Mouse (Mus musculus): ENCODE data around the gene Tbc1d2b. TPM values are rescaled to one million over a fixed set of nuclear protein-coding genes. Genes with fewer than 3 reads are reported as not detected.

Tbc1d2b gene
- polyA plus RNA-seq, 1 experiment, result 14.9 TPM

DNA sequence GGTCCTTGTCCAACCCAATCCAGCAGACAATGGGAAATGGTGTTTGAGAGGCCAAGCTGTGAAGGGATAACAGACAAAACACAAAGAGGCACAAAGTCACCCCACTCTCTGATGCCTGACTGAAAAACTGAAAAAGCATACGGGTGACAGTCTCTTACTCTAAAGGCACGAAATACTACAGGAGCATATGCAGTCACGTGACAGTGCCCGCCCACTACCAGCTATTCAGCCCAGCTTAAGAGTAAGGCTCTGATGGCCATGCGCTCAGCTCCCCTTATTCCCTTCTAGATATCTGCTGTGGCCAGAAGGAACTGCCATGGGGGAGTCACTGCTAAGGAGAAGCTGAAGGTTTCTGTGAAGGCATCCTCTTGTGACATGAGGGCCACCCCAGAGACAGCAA is 24.8 kb downstream of the Tbc1d2b start:
- 94% methylated on average over 5 of the region's 5 CpGs for WGBS
- no peaks in the 10 kb centered on the region for H3K27me3 ChIP-seq (ENCODE audit: control insufficient read depth, insufficient read depth, low read length)
- no peak for TF ChIP-seq POLR2A (IDR thresholded peaks at IDR 0.05; ENCODE audit: borderline replicate concordance, insufficient read depth, low read length)
- H3K4me3 ChIP-seq (replicated peaks; ENCODE audit: insufficient read depth, low read depth, low read length), result no peak overlapping the region
- DNase-seq, result no peak
- H3K4me1 ChIP-seq (ENCODE audit: control insufficient read depth, insufficient read depth, low read length), result peaks cover 16% of the 10 kb centered on the region
- H3K27ac ChIP-seq (ENCODE audit: insufficient read depth, low read length), result no peak overlapping the region

DNA sequence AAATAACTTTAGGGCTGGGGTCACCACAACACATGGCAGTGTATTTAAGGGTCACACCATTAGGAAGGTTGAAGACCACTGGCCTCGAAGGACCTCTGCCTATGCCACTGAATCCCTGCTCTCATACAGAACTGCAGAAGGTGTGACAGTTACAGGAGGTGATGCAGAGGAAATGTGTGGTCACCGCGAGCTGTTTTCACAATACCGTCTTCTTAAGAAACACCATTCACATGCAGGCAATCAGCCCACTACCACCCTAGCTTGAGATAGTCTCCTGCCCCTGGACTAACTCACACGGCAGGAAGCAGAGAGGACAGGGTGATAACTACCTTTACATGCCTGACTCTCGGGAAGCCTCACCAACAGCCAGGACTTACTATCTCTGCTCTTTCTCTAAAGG is 25.4 kb downstream of the Tbc1d2b start:
- 96% methylated on average over 6 of the region's 6 CpGs for WGBS
- DNase-seq, result no peak
- no peak for TF ChIP-seq POLR2A (IDR thresholded peaks at IDR 0.05; ENCODE audit: borderline replicate concordance, insufficient read depth, low read length)
- no peak for TF ChIP-seq CTCF (IDR thresholded peaks at IDR 0.05; ENCODE audit: borderline replicate concordance, insufficient read depth, low read depth, low read length)

DNA sequence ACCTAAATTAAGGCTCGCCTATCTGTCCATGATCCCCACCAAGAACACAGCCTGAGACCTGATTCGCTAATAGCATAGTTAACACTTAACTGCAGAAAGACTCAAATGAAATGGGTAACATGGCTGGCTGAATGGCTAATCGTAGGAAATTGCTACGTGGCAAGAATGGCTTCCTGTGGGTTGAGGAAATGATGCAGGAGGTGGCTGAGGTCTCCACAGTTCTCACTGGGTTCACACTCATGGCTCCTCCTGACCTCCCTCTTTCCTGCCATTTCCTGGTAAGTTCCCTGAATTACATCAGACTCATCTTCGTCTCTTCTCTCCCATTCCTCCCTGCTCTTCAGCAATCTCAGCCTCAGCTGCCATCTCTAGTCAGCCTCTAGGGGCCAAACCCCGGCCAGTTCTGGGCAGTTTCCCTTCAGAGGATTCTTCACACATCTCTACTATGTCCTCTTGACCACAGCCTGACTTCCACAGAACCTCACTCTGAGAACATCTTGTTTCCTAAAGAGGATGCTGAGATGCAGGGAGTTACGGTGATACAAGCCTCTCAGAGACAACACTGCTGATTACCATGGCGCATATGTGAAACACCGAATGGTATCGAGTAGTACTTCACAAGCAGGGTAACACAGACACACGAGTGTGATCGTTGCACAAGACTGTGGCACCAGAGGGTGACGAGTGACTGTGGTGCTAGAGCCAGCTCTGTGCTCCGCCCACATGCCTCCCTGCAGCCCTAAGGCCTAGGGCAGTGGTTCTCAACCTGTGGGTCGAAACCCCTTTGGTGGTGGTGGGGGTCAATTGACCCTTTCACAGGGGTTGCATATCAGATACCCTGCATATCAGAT is 26.1 kb downstream of the Tbc1d2b start:
- Histone ChIP-seq H3K27ac (ENCODE audit: insufficient read depth, low read length) (no peak overlapping the region), H3K27me3 (ENCODE audit: control insufficient read depth, insufficient read depth, low read length) (no peaks in the 10 kb centered on the region), H3K4me1 (ENCODE audit: control insufficient read depth, insufficient read depth, low read length) (peaks cover 16% of the 10 kb centered on the region), H3K4me3 (replicated peaks; ENCODE audit: insufficient read depth, low read depth, low read length) (no peak overlapping the region)
- TF ChIP-seq POLR2A (IDR thresholded peaks at IDR 0.05; ENCODE audit: borderline replicate concordance, insufficient read depth, low read length) (no peak), CTCF (IDR thresholded peaks at IDR 0.05; ENCODE audit: borderline replicate concordance, insufficient read depth, low read depth, low read length) (no peak)
- 90% methylated on average over 15 of the region's 15 CpGs for WGBS
- no peak for DNase-seq

More for the DNA sequence above, 25.4 kb downstream of the Tbc1d2b start:
- Histone ChIP-seq H3K27me3 (ENCODE audit: control insufficient read depth, insufficient read depth, low read length) (no peaks in the 10 kb centered on the region), H3K4me3 (replicated peaks; ENCODE audit: insufficient read depth, low read depth, low read length) (no peak overlapping the region), H3K4me1 (ENCODE audit: control insufficient read depth, insufficient read depth, low read length) (peaks cover 16% of the 10 kb centered on the region), H3K27ac (ENCODE audit: insufficient read depth, low read length) (no peak overlapping the region)

- no peaks in the 10 kb centered on the region for H3K27me3 ChIP-seq (ENCODE audit: control insufficient read depth, insufficient read depth, low read length)
- WGBS, result 19% methylated on average over 7 of the region's 7 CpGs
- peak in 1 of 2 experiments; percentile 33 for DNase-seq
- no peak overlapping the region for H3K27ac ChIP-seq (ENCODE audit: insufficient read depth, low read length)
- no peak for TF ChIP-seq POLR2A (IDR thresholded peaks at IDR 0.05; ENCODE audit: borderline replicate concordance, insufficient read depth, low read length)
- TF ChIP-seq CTCF (IDR thresholded peaks at IDR 0.05; ENCODE audit: borderline replicate concordance, insufficient read depth, low read depth, low read length), result no peak
- peaks cover 16% of the 10 kb centered on the region for H3K4me1 ChIP-seq (ENCODE audit: control insufficient read depth, insufficient read depth, low read length)
- no peak overlapping the region for H3K4me3 ChIP-seq (replicated peaks; ENCODE audit: insufficient read depth, low read depth, low read length)
Measured at GRCm38 (mm10) chr9:90242855-90243254, 27.7 kb downstream of the Tbc1d2b start.

- Histone ChIP-seq H3K4me1 (ENCODE audit: control insufficient read depth, insufficient read depth, low read length) (peaks cover 13% of the 10 kb centered on the region), H3K4me3 (replicated peaks; ENCODE audit: insufficient read depth, low read depth, low read length) (no peak overlapping the region), H3K27me3 (ENCODE audit: control insufficient read depth, insufficient read depth, low read length) (no peaks in the 10 kb centered on the region), H3K27ac (ENCODE audit: insufficient read depth, low read length) (no peak overlapping the region)
- no peak for TF ChIP-seq CTCF (IDR thresholded peaks at IDR 0.05; ENCODE audit: borderline replicate concordance, insufficient read depth, low read depth, low read length)
- no peak for TF ChIP-seq POLR2A (IDR thresholded peaks at IDR 0.05; ENCODE audit: borderline replicate concordance, insufficient read depth, low read length)
- WGBS, result 19% methylated on average over 6 of the region's 6 CpGs
- peak in 1 of 2 experiments; percentile 58 for DNase-seq
Measured at GRCm38 (mm10) chr9:90242291-90242690, 28.3 kb downstream of the Tbc1d2b start.

DNA sequence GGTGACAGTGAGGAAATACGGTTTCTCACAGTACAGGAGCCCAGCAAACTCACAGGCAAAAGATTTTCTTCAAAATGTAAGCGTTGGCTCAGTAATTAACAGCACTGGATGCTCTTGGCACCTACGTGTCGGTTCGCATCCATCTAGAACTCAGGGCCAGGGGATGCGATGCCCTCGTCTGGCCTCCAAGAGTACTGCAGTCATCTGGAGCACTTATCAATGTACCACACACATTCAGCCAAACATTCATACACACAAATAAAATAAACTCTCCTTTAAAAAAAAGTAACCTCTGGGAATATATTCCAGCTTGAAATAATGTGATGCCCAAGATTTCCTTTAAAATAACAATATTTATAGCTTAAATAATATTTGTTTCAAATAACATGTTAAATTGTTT is 29.0 kb downstream of the Tbc1d2b start:
- DNase-seq, result no peak
- Histone ChIP-seq H3K27me3 (ENCODE audit: control insufficient read depth, insufficient read depth, low read length) (no peaks in the 10 kb centered on the region), H3K27ac (ENCODE audit: insufficient read depth, low read length) (no peak overlapping the region), H3K4me1 (ENCODE audit: control insufficient read depth, insufficient read depth, low read length) (peaks cover 10% of the 10 kb centered on the region), H3K4me3 (replicated peaks; ENCODE audit: insufficient read depth, low read depth, low read length) (no peak overlapping the region)
- TF ChIP-seq CTCF (IDR thresholded peaks at IDR 0.05; ENCODE audit: borderline replicate concordance, insufficient read depth, low read depth, low read length), result peak; percentile 39; the same call in 1 of the 2 replicates
- no peak for TF ChIP-seq POLR2A (IDR thresholded peaks at IDR 0.05; ENCODE audit: borderline replicate concordance, insufficient read depth, low read length)
- WGBS, result 78% methylated on average over 7 of the region's 7 CpGs

DNA sequence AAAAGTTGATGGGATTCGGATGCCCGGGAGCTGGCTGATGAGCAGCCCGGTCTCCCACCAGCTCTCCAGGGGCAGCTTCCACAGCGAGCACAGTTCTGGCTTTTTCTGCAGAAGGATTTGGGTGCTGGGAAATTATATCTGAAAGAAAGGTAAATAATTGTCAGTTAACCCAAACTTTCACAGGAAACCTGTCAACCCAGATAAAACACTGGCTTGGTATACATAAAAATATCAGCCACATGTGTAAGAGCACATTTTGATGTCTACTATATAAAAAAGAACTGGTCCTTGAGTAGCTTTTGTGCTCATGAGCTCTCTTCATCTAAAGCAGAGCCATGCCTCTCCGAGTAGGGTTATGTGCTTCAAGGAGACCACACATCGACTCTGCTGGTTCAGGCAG is 29.6 kb downstream of the Tbc1d2b start:
- Histone ChIP-seq H3K27me3 (ENCODE audit: control insufficient read depth, insufficient read depth, low read length) (no peaks in the 10 kb centered on the region), H3K4me1 (ENCODE audit: control insufficient read depth, insufficient read depth, low read length) (peaks cover 10% of the 10 kb centered on the region), H3K27ac (ENCODE audit: insufficient read depth, low read length) (no peak overlapping the region), H3K4me3 (replicated peaks; ENCODE audit: insufficient read depth, low read depth, low read length) (no peak overlapping the region)
- TF ChIP-seq POLR2A (IDR thresholded peaks at IDR 0.05; ENCODE audit: borderline replicate concordance, insufficient read depth, low read length) (no peak), CTCF (IDR thresholded peaks at IDR 0.05; ENCODE audit: borderline replicate concordance, insufficient read depth, low read depth, low read length) (no peak)
- WGBS, result 83% methylated on average over 6 of the region's 6 CpGs
- no peak for DNase-seq

DNA sequence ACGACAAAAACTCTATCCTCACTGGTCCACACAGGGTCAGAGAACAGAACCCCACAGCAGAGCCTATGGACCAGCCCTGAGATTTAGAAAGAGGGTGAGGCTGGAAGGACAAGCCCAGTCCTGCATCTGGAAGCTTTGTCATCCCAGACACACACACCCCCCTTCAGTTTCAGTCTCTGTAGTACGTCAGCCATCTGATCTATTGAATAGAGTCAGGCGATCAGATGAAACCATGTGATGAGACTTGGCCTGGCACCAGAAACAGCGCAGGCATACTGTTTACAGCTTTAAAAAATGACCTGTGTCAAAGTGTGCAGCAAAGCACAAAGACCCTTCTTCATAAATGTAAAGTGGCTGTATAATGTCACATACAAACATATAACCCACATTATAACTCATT is 30.0 kb downstream of the Tbc1d2b start:
- 62% methylated on average over 4 of the region's 4 CpGs for WGBS
- Histone ChIP-seq H3K27me3 (ENCODE audit: control insufficient read depth, insufficient read depth, low read length) (no peaks in the 10 kb centered on the region), H3K27ac (ENCODE audit: insufficient read depth, low read length) (no peak overlapping the region)

More for the DNA sequence above, 30.0 kb downstream of the Tbc1d2b start:
- DNase-seq, result no peak
- Histone ChIP-seq H3K4me1 (ENCODE audit: control insufficient read depth, insufficient read depth, low read length) (peaks cover 10% of the 10 kb centered on the region), H3K4me3 (replicated peaks; ENCODE audit: insufficient read depth, low read depth, low read length) (no peak overlapping the region)
- TF ChIP-seq POLR2A (IDR thresholded peaks at IDR 0.05; ENCODE audit: borderline replicate concordance, insufficient read depth, low read length) (no peak), CTCF (IDR thresholded peaks at IDR 0.05; ENCODE audit: borderline replicate concordance, insufficient read depth, low read depth, low read length) (no peak)
